Mouse (Mus musculus) G1E (cell line): ENCODE measurements around the gene Card14. TPM values are rescaled to one million over a fixed set of nuclear protein-coding genes. Genes with fewer than 3 reads are reported as not detected.
"Not testable (repeated sequence)": the region's sequence is repeated elsewhere in the genome, so short reads cannot be mapped to it uniquely, and the experiment has no call there.

Experiments
- ATAC-seq: 2 replicates; pipeline ENCODE4 v1.8.0; 2016; ENCODE audit warnings: mild to moderate bottlenecking; ENCODE audit not compliant: insufficient number of reproducible peaks, poor library complexity, low FRiP score, severe bottlenecking; ENCODE audit errors: extremely low read depth
- DNase-seq: peaks from one replicate; pipeline ENCODE4 v3.0.0; 2012; ENCODE audit warnings: low spot score
- H3K27me3 ChIP-seq: 2 replicates; pipeline ENCODE4 v1.6.1; 2012; ENCODE audit warnings: mild to moderate bottlenecking, low read length, inconsistent platforms; ENCODE audit not compliant: insufficient read depth
- H3K36me3 ChIP-seq: replicated peaks from 2 replicates; pipeline ENCODE3; 2012; ENCODE audit warnings: mild to moderate bottlenecking, inconsistent platforms
- H3K4me1 ChIP-seq: 2 replicates; pipeline ENCODE4 v1.6.1; 2012; ENCODE audit warnings: low read depth, low read length, inconsistent platforms, mixed read lengths; ENCODE audit not compliant: insufficient read depth
- H3K4me3 ChIP-seq: 2 replicates; pipeline ENCODE4 v1.5.1; 2012; ENCODE audit warnings: low read depth, mild to moderate bottlenecking, inconsistent platforms, low read length, moderate library complexity, mixed read lengths
- H3K9me3 ChIP-seq: replicated peaks from 2 replicates; pipeline ENCODE4 v1.6.1; 2012; ENCODE audit warnings: inconsistent platforms
- CTCF ChIP-seq: IDR thresholded peaks from 2 replicates; pipeline ENCODE4 v1.5.1; 2012; ENCODE audit warnings: low read depth, low read length, inconsistent platforms, mixed read lengths
- GATA1 ChIP-seq: IDR thresholded peaks from 2 replicates; pipeline ENCODE4 v1.6.1; 2012; ENCODE audit warnings: borderline replicate concordance, low read length, inconsistent platforms, mixed read lengths
- GATA2 ChIP-seq: IDR thresholded peaks from 2 replicates; pipeline ENCODE4 v1.6.1; 2012; ENCODE audit warnings: low read depth, low read length, inconsistent platforms, borderline replicate concordance
- POLR2AphosphoS5 ChIP-seq: IDR thresholded peaks from 2 replicates; pipeline ENCODE4 v1.6.1; 2012; ENCODE audit warnings: low read depth, low read length, inconsistent platforms; ENCODE audit not compliant: insufficient replicate concordance
- TAL1 ChIP-seq: conservative IDR thresholded peaks from 2 replicates; pipeline ENCODE4 v1.6.1; 2012; ENCODE audit warnings: low read depth, low read length, inconsistent platforms, mixed read lengths
- polyA plus RNA-seq: library from polyadenylated mRNA; stranded (reverse); fragments of >175 nt; gene quantifications from 2 replicates; pipeline ENCODE4 v1.2.3, GENCODE M21; 2012
- total RNA-seq, 2 experiments: library from RNA; stranded (forward) in 1 of 2; stranded (reverse) in 1 of 2; fragments of 200-1000 nt in 1 of 2; fragments of >200 nt in 1 of 2; fragmentation: Nextera tagmentation in 1 of 2; gene quantifications; 2 replicates each; pipeline ENCODE4 v1.2.3; 2014 to 2017

Gene Card14
- total and polyA plus RNA-seq, 3 experiments: 0.11 TPM; not detected in 2

DNA sequence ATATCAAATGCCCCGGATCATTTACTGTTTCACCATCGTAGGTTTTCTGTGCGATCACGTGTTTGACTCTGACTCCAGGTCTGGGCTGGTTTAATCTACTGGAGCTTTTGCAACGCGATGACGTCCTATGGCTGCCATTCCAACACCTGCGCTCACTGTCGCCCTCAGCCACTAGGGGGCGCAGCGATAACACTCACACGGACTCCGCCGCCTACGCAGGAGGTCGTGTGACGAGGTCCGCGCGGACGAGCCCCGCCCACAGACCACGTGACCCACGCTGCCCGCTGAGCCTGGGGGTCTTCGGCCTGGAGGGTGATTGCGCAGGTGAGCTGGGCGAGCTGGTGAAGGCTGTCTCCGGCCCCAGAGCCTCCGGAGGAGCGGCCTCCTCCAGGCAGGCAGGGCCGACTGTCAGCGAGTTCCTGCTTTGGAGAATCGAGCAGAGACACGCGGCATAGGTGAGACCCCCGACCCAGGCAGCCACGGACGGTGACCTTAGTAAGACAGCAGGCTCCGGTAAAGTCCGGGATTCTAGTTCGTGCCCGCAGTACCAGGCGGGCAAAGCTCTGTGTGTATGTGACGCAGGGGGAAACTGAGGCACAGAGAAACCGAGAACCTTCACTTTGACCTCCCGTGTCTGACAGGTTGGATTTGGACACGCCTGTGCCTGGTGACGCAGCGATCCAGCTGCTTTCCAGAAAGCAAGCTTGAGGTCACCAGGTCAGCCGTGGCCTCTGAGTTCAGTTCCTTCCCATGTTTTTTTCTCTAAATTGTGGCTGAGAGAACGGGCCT is 39.6 kb upstream of the Card14 start, which contains the start of gene Gaa:
Gene Gaa (plus strand): TSS at position 120 of the 789 bp plus-strand sequence.
- ATAC-seq: peak; percentile 90
- Histone ChIP-seq H3K27me3 (peaks cover 14% of the 10 kb centered on the region), H3K4me3 (peak within 1 kb of the TSS; percentile 93), H3K9me3 (no peaks in the 10 kb centered on the region), H3K4me1 (peaks cover 55% of the 10 kb centered on the region), H3K36me3 (peaks cover 39% of the 10 kb centered on the region)
- TF ChIP-seq CTCF (peak; percentile 93), POLR2AphosphoS5 (no peak)
- DNase-seq: peak; percentile 90

- Histone ChIP-seq H3K36me3 (peaks cover 46% of the 10 kb centered on the region), H3K27me3 (peaks cover 9% of the 10 kb centered on the region), H3K9me3 (no peaks in the 10 kb centered on the region), H3K4me1 (peaks cover 56% of the 10 kb centered on the region), H3K4me3 (peak overlapping the region; percentile 93)
- no peak for TF ChIP-seq GATA1
- no peak for TF ChIP-seq GATA2
- no peak for TF ChIP-seq TAL1
- no peak for TF ChIP-seq POLR2AphosphoS5
- TF ChIP-seq CTCF: no peak
- no peak for ATAC-seq
- no peak for DNase-seq
Measured at GRCm38 (mm10) chr11:119268557-119269195, 38.9 kb upstream of the Card14 start.

- not testable (repeated sequence) for H3K27me3 ChIP-seq, ATAC-seq, DNase-seq, H3K4me3 ChIP-seq, H3K9me3 ChIP-seq
- H3K4me1 ChIP-seq: peaks cover 44% of the 10 kb centered on the region
- peaks cover 83% of the 10 kb centered on the region for H3K36me3 ChIP-seq
Measured at GRCm38 (mm10) chr11:119272492-119272891, 35.1 kb upstream of the Card14 start.

DNA sequence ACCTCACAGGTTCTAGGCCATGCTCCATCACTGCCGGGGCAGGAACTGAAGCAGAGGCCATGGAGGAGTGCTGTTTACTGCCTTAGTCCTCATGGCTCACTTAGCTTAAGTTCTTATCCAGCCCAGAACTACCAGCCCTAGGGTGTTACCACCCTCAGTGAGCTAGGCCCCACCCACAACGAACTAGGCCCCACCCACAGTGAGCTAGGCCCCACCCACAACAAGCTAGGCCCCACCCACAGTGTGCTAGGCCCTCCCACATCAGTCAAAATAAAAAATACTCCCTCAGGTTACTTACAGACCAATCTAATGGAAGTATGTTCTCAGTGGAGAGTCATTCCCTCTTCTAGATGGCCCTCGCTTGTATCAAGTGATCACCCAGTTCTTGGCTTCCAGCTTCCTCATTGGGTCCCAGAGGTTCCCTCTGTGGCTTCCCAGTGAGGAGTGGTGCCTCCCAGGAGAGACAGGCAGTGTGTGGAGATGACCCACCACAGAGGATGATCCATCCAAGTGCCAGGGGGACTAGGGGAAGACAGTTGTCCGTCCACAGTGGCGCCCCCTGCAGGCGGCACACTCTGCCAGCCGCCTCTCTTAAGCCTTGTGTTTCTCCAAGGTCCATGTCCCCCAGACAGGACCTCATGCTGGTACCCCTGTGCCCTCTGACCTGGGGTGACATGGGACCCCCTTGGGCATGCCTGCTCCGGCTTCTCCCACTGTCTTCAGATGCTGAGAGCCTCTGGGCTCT is 34.2 kb upstream of the Card14 start:
- no peak for DNase-seq
- Histone ChIP-seq H3K9me3 (no peaks in the 10 kb centered on the region), H3K36me3 (peaks cover 92% of the 10 kb centered on the region), H3K27me3 (no peaks in the 10 kb centered on the region), H3K4me3 (no peak overlapping the region), H3K4me1 (peaks cover 36% of the 10 kb centered on the region)
- peak; percentile 49; the same call in 1 of the 2 replicates for TF ChIP-seq CTCF
- no peak for TF ChIP-seq TAL1
- ATAC-seq: no peak

- Histone ChIP-seq H3K4me3 (no peak overlapping the region), H3K36me3 (peaks cover 95% of the 10 kb centered on the region), H3K4me1 (peaks cover 3% of the 10 kb centered on the region; the same call in 1 of the 2 replicates), H3K9me3 (no peaks in the 10 kb centered on the region), H3K27me3 (no peaks in the 10 kb centered on the region)
- ATAC-seq (no peak), DNase-seq (no peak)
- no peak for TF ChIP-seq GATA2
- no peak for TF ChIP-seq POLR2AphosphoS5
Measured at GRCm38 (mm10) chr11:119281030-119281429, 26.5 kb upstream of the Card14 start.

DNA sequence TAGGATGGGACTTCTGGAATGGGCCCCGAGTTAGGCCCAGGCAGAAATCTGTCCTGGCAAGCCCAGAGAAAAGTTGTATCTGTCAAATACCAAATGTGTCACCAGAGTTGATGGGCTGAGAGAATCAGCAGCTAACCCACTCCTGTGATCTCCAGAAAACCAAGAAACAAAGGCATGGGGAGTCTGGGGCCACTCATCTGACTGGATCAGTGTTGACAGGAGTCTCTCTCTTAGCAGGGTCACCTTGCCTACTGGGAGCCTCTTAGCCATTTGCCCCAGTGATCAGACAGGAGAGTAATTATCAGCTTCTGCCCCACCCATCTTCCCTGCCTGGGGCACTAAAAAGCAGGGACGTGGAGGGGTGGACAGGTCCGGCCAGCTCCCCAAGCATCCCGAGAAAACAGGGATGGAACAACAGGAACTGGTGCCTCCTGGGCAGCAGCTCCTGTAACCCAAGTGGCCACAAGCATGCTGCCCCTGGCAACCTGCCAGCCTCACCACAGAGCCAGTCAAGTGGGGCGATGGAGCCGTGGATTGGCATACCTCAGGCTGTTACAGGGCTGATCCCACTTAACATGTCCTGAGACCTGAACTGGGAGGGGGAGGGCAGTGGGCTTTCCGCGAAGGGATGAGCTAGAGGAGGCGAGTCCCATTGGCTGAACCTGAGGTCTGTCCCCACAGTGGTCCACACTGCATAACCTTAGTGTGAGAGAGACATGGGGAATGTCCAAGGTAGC is 21.6 kb upstream of the Card14 start:
- ATAC-seq: no peak
- Histone ChIP-seq H3K36me3 (peaks cover 95% of the 10 kb centered on the region), H3K27me3 (no peaks in the 10 kb centered on the region), H3K4me3 (no peak overlapping the region), H3K9me3 (no peaks in the 10 kb centered on the region), H3K4me1 (peaks cover 7% of the 10 kb centered on the region)
- DNase-seq: no peak
- TF ChIP-seq TAL1 (no peak), POLR2AphosphoS5 (no peak; the same call in 1 of the 2 replicates), GATA1 (no peak), GATA2 (no peak)
